ENCODE assay signal across 12 mouse cellular contexts in genomic region chr15:80560646-80561580, GRCm38 (mm10). TPM values are rescaled to one million over a fixed set of nuclear protein-coding genes. Genes with fewer than 3 reads are reported as not detected.
DNase-seq lines count a peak whose midpoint lies in the region; ATAC-seq and TF ChIP-seq lines count a peak whose summit lies in the region.
"Had no signal": no experiment of that assay in that cellular context is flagged by ENCODE, and none has a peak within 500 bp of the region (broad histone marks: within the 10 kb centered on the region; RNA-seq: fewer than 3 reads in every experiment).

No protein-coding gene starts in this region.

- no peak overlapping the region for H3ac ChIP-seq in myocyte (ENCODE audit: control insufficient read depth, insufficient read length)

- TF ChIP-seq POLR2A in CH12.LX (IDR thresholded peaks at IDR 0.05; ENCODE audit: low read depth, low read length): no peak
- TF ChIP-seq POLR2A in cerebellum, adult 2 months (IDR thresholded peaks at IDR 0.05; ENCODE audit: borderline replicate concordance, insufficient read depth, low read length): no peak
- TF ChIP-seq POLR2A in myocyte (IDR thresholded peaks at IDR 0.05; ENCODE audit: insufficient read length, low read depth): no peak

- ATAC-seq in lung, postnatal 0 days: no peak

- no peaks in the 10 kb centered on the region for H3K79me2 ChIP-seq in CH12.LX (replicated peaks; ENCODE audit: control insufficient read depth, extremely low read depth, insufficient read depth, poor library complexity, severe bottlenecking)
- no peaks in the 10 kb centered on the region for H3K79me2 ChIP-seq in myocyte (ENCODE audit: control insufficient read depth, insufficient read depth)

- H3K27ac ChIP-seq in lung, postnatal 0 days (ENCODE audit: low read length): no peak overlapping the region
- no peak overlapping the region for H3K27ac ChIP-seq in CH12.LX (ENCODE audit: insufficient read depth, low read depth)
- no peak overlapping the region for H3K27ac ChIP-seq in cerebellum, adult 2 months (ENCODE audit: insufficient read depth, low read length)
- H3K27ac ChIP-seq: neural tube, embryonic 13.5 days had no signal

- TF ChIP-seq CTCF in lung, postnatal 0 days (IDR thresholded peaks at IDR 0.05): no peak
- no peak for TF ChIP-seq CTCF in CH12.LX (conservative IDR thresholded peaks at IDR 0.05 in 1 of 2, IDR thresholded peaks at IDR 0.05 in 1 of 2; ENCODE audit: low read depth in 2 of 2, low read length in 2 of 2)
- no peak for TF ChIP-seq CTCF in cerebellum, adult 2 months (IDR thresholded peaks at IDR 0.05; ENCODE audit: borderline replicate concordance, insufficient read depth, low read depth, low read length)

- H3K27me3 ChIP-seq in lung, postnatal 0 days (replicated peaks; ENCODE audit: insufficient read depth, low read length): no peaks in the 10 kb centered on the region
- H3K27me3 ChIP-seq in CH12.LX (replicated peaks) (no peaks in the 10 kb centered on the region), myocyte (ENCODE audit: control insufficient read depth, insufficient read depth, insufficient read length) (no peaks in the 10 kb centered on the region)
- H3K27me3 ChIP-seq in cerebellum, adult 2 months (ENCODE audit: control insufficient read depth, insufficient read depth, low read length): no peaks in the 10 kb centered on the region
- H3K27me3 ChIP-seq: neural tube, embryonic 13.5 days had no signal

- in situ Hi-C loops in CH12.LX (cut with MboI; ENCODE audit: low pct_ligation_motif_present, low pct_unique_long_range_greater_than_20kb, low sequenced_read_pairs): no loop called here

- no peak overlapping the region for H3K4me2 ChIP-seq in lung, postnatal 0 days (replicated peaks; ENCODE audit: low read depth, low read length)
- H3K4me2 ChIP-seq in CH12.LX (ENCODE audit: insufficient read depth, low read depth, poor library complexity, severe bottlenecking): peak overlapping the region; percentile 44; the same call in 1 of the 2 replicates
- peak overlapping the region; percentile 77 for H3K4me2 ChIP-seq in myocyte (ENCODE audit: low read depth)
- H3K4me2 ChIP-seq: neural tube, embryonic 13.5 days had no signal

- no peaks in the 10 kb centered on the region for H3K9me3 ChIP-seq in lung, postnatal 0 days (ENCODE audit: low read length)
- no peaks in the 10 kb centered on the region for H3K9me3 ChIP-seq in CH12.LX (replicated peaks; ENCODE audit: low read length)
- H3K9me3 ChIP-seq: neural tube, embryonic 13.5 days had no signal

- H3K4me3 ChIP-seq in lung, postnatal 0 days (ENCODE audit: low read depth, low read length): no peak overlapping the region
- H3K4me3 ChIP-seq in CH12.LX (replicated peaks in 1 of 3; ENCODE audit: low read depth in 2 of 3, low read length in 2 of 3, poor library complexity in 1 of 3) (no peak overlapping the region), myocyte (no peak overlapping the region)
- H3K4me3 ChIP-seq in cerebellum, adult 2 months (replicated peaks; ENCODE audit: insufficient read depth, low read depth, low read length): no peak overlapping the region
- H3K4me3 ChIP-seq: neural tube, embryonic 13.5 days had no signal

- peak; percentile 36 for DNase-seq in lung, postnatal 0 days (ENCODE audit: low spot score)
- no peak for DNase-seq in lung, postnatal 10 days
- no peak for DNase-seq in CH12.LX (ENCODE audit: extremely low read depth)
- peak; percentile 64 to 81 for DNase-seq in cerebellum, adult 2 months
- no peak for DNase-seq in layer of hippocampus, postnatal 14 days (ENCODE audit: low spot score in 2 of 2)
- DNase-seq in layer of hippocampus, adult 9-11 months: no peak
- no peak for DNase-seq in ovary, postnatal 14 days (ENCODE audit: low spot score)
- DNase-seq: heart, postnatal 4 days had no signal

- H3K9ac ChIP-seq in lung, postnatal 0 days (replicated peaks; ENCODE audit: low read depth): no peak overlapping the region
- H3K9ac ChIP-seq in CH12.LX (ENCODE audit: insufficient read depth, low read depth): no peak overlapping the region
- H3K9ac ChIP-seq: neural tube, embryonic 13.5 days had no signal

- TF ChIP-seq RAD21 in CH12.LX (IDR thresholded peaks at IDR 0.05; ENCODE audit: low read depth, low read length): no peak

- dilution Hi-C loops in CH12.LX (cut with MboI; ENCODE audit: extremely low pct_ligation_motif_present, extremely low pct_unique_long_range_greater_than_20kb, low sequenced_read_pairs): no loop called here

- H3K36me3 ChIP-seq in lung, postnatal 0 days (ENCODE audit: insufficient read depth, low read length): no peaks in the 10 kb centered on the region
- H3K36me3 ChIP-seq in CH12.LX (replicated peaks in 1 of 2; ENCODE audit: control insufficient read depth in 1 of 2, insufficient read depth in 1 of 2, low read length in 1 of 2): no peaks in the 10 kb centered on the region
- H3K36me3 ChIP-seq in myocyte (ENCODE audit: control insufficient read depth, insufficient read depth): no peaks in the 10 kb centered on the region
- H3K36me3 ChIP-seq: neural tube, embryonic 13.5 days had no signal

- peak; percentile 43; the same call in 1 of the 2 replicates for TF ChIP-seq EP300 in lung, postnatal 0 days (IDR thresholded peaks at IDR 0.05)
- no peak for TF ChIP-seq EP300 in CH12.LX (IDR thresholded peaks at IDR 0.05; ENCODE audit: low read length)

- WGBS in lung, postnatal 0 days: 50% methylated on average over 15 of the region's 15 CpGs
- 50% methylated on average over 15 of the region's 15 CpGs for WGBS in cerebellum, adult 2 months

- no peaks in the 10 kb centered on the region for H3K4me1 ChIP-seq in lung, postnatal 0 days (ENCODE audit: insufficient read depth, low read depth, low read length)
- H3K4me1 ChIP-seq in CH12.LX (ENCODE audit: control insufficient read depth in 1 of 2, insufficient read depth in 2 of 2): peaks cover 8 to 40% of the 10 kb centered on the region in 2 experiments; a peak in 2 of 4 replicates
- H3K4me1 ChIP-seq in cerebellum, adult 2 months (ENCODE audit: control insufficient read depth, insufficient read depth, low read length): peaks cover 2% of the 10 kb centered on the region; the same call in 1 of the 2 replicates
- H3K4me1 ChIP-seq: neural tube, embryonic 13.5 days had no signal

TF ChIP-seq in CH12.LX, 34 proteins besides CTCF, POLR2A, EP300 and RAD21 (continues in another document):
- TF ChIP-seq ZKSCAN1 (IDR thresholded peaks at IDR 0.05; ENCODE audit: borderline replicate concordance, low read depth, low read length) (no peak), MYC (IDR thresholded peaks at IDR 0.05; ENCODE audit: low read depth, low read length) (no peak), E2F4 (IDR thresholded peaks at IDR 0.05; ENCODE audit: insufficient replicate concordance, low read depth, low read length) (no peak), NELFE (IDR thresholded peaks at IDR 0.05; ENCODE audit: low read depth, low read length) (no peak), GABPA (IDR thresholded peaks at IDR 0.05; ENCODE audit: insufficient replicate concordance, low read depth, low read length) (no peak), MAZ (IDR thresholded peaks at IDR 0.05; ENCODE audit: low read depth, low read length) (no peak), BHLHE40 (IDR thresholded peaks at IDR 0.05; ENCODE audit: low read depth, low read length) (no peak), ZC3H11A (IDR thresholded peaks at IDR 0.05; ENCODE audit: low read depth, low read length) (no peak), ELF1 (IDR thresholded peaks at IDR 0.05; ENCODE audit: low read depth, low read length) (no peak), ZNF384 (IDR thresholded peaks at IDR 0.05; ENCODE audit: low read depth, low read length) (no peak), ETS1 (conservative IDR thresholded peaks at IDR 0.05; ENCODE audit: low read depth, low read length) (no peak), JUND (conservative IDR thresholded peaks at IDR 0.05; ENCODE audit: low read depth, low read length) (no peak), KAT2A (IDR thresholded peaks at IDR 0.05; ENCODE audit: insufficient replicate concordance, low read length) (no peak), CHD1 (IDR thresholded peaks at IDR 0.05; ENCODE audit: low read depth, low read length) (no peak)

TF ChIP-seq in myocyte, 11 proteins besides CTCF, POLR2A, EP300 and RAD21:
- no peak for TF ChIP-seq TCF3 (IDR thresholded peaks at IDR 0.05; ENCODE audit: insufficient read length, low read depth)
- no peak for TF ChIP-seq MAX (IDR thresholded peaks at IDR 0.05; ENCODE audit: low read depth)
- TF ChIP-seq USF1 (IDR thresholded peaks at IDR 0.05; ENCODE audit: low read depth): no peak
- TF ChIP-seq TCF12 (IDR thresholded peaks at IDR 0.05; ENCODE audit: insufficient read depth, poor library complexity, severe bottlenecking): no peak
- TF ChIP-seq POLR2AphosphoS2 (IDR thresholded peaks at IDR 0.05; ENCODE audit: insufficient read length, low read depth): no peak
- TF ChIP-seq E2F4 (IDR thresholded peaks at IDR 0.05; ENCODE audit: insufficient read depth): no peak
- no peak for TF ChIP-seq SRF (IDR thresholded peaks at IDR 0.05; ENCODE audit: control insufficient read depth, insufficient read length, low read depth)
- TF ChIP-seq CEBPB (IDR thresholded peaks at IDR 0.05; ENCODE audit: insufficient read depth, poor library complexity, severe bottlenecking): no peak
- no peak for TF ChIP-seq REST (IDR thresholded peaks at IDR 0.05; ENCODE audit: insufficient read depth, insufficient read length)
- TF ChIP-seq MYOD1 (IDR thresholded peaks at IDR 0.05; ENCODE audit: control insufficient read depth in 1 of 3, insufficient read length in 2 of 3, low read depth in 2 of 3): no peak
- TF ChIP-seq MYOG (IDR thresholded peaks at IDR 0.05; ENCODE audit: control insufficient read depth in 1 of 3, insufficient read depth in 1 of 3, insufficient read length in 2 of 3, low read depth in 2 of 3): no peak

RNA-seq across cellular contexts. Expression of gene Enthd1, which starts 4.0 kb away (rescaled TPM):
- not detected in 2 replicates for polyA plus RNA-seq in lung, postnatal 0 days (2015; fragmentation: Nextera tagmentation; extraction: Ambion mirVana)
- not detected in 2 replicates for total RNA-seq in CH12.LX (2012; rRNA removed)
- total RNA-seq in CH12.LX (2014; rRNA removed): not detected in 2 replicates
- not detected in 2 replicates for polyA plus RNA-seq in CH12.LX (2012; ENCODE audit: insufficient read length, low read depth)
- not detected in 2 replicates for polyA plus RNA-seq in cerebellum, adult 2 months (2012; rRNA removed)
- polyA plus RNA-seq in myocyte (2012; fragmentation: generic; extraction: Trizol): not detected
- total RNA-seq in layer of hippocampus, postnatal 14 days (2021): not detected
- total RNA-seq: heart, postnatal 4 days; layer of hippocampus, adult 18-20 months had no signal
- polyA plus RNA-seq: liver, embryonic 16.5 days; neural tube, embryonic 13.5 days had no signal

RNA-seq across cellular contexts. Expression of gene Grap2, which starts 11.5 kb away (rescaled TPM):
- polyA plus RNA-seq in lung, postnatal 0 days (2015; fragmentation: Nextera tagmentation; extraction: Ambion mirVana): 1.9 and 2.2 TPM in 2 replicates
- total RNA-seq in CH12.LX (2012; rRNA removed) (1.5 TPM in 2 replicates), CH12.LX (2014; rRNA removed) (5.0 and 6.3 TPM in 2 replicates)
- polyA plus RNA-seq in CH12.LX (2012; ENCODE audit: insufficient read length, low read depth) (5.8 and 6.2 TPM in 2 replicates), myocyte (2012; fragmentation: generic; extraction: Trizol) (not detected)
- 0.08 and 0.16 TPM in 2 replicates for polyA plus RNA-seq in cerebellum, adult 2 months (2012; rRNA removed)
- under 1 TPM; 0.64 to 0.85 TPM for total RNA-seq in layer of hippocampus, postnatal 14 days (2021)

Comparison
In these comparisons a context has a peak if more than half of its experiments do, and no peak if none do; other contexts are left out.
1. DNase-seq: peak in lung, postnatal 0 days (single experiment) and cerebellum, adult 2 months (2 of 2); none in lung, postnatal 10 days (single experiment), CH12.LX (single experiment), layer of hippocampus, postnatal 14 days (0 of 2), layer of hippocampus, adult 9-11 months (single experiment) and ovary, postnatal 14 days (single experiment).